Mouse (Mus musculus) NIH3T3 (cell line): ENCODE data around the gene Spout1.
A peak's percentile ranks its signal among the peaks of the same experiment; 100 is the strongest.
"Not testable (repeated sequence)": the region's sequence is repeated elsewhere in the genome, so short reads cannot be mapped to it uniquely, and the experiment has no call there.

Experiments
- DNase-seq: peaks from one replicate; pipeline ENCODE4 v3.0.0-alpha.2; 2012; ENCODE audit warnings: low read depth

Spout1 gene

DNA sequence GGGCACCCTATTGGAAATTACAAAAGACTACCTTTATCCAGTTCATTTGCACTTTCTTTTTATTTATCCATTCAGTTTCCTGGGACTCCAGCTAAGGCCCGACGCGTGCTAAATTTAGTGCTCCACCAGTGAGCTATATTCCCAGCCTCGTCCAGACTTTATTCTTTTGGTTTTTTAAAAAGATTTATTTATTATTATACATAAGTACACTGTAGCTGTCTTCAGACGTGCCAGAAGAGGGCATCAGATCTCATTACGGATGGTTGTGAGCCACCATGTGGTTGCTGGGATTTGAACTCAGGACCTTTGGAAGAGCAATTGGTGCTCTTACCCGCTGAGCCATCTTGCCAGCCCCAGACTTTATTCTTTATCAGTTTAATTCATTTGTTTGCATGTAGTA, 452 bp upstream of the Spout1 start:
- DNase-seq: not testable (repeated sequence)

DNA sequence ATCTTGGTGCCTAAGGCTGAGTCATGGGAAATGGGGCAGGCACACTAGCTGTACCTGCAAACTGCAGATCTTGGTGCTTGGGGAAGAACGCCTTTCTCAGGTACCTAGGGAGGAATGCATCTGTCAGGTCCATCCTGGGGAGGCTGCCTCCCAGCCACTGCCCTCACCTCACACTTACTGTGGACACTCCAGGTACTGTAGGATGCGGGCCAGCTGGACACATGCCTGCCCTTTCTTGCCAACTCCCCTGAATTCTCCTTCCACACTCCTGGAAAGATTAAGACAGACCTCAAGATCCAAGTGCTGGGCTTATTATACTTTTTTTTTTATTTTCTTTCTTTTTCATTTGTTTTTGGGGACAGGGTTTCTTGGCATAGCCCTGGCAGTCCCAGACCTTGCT, 1.7 kb downstream of the Spout1 start:
- no peak for DNase-seq

GRCm38 (mm10) chr2:30175897-30176296, 2.4 kb downstream of the Spout1 start:
- no peak for DNase-seq

DNA sequence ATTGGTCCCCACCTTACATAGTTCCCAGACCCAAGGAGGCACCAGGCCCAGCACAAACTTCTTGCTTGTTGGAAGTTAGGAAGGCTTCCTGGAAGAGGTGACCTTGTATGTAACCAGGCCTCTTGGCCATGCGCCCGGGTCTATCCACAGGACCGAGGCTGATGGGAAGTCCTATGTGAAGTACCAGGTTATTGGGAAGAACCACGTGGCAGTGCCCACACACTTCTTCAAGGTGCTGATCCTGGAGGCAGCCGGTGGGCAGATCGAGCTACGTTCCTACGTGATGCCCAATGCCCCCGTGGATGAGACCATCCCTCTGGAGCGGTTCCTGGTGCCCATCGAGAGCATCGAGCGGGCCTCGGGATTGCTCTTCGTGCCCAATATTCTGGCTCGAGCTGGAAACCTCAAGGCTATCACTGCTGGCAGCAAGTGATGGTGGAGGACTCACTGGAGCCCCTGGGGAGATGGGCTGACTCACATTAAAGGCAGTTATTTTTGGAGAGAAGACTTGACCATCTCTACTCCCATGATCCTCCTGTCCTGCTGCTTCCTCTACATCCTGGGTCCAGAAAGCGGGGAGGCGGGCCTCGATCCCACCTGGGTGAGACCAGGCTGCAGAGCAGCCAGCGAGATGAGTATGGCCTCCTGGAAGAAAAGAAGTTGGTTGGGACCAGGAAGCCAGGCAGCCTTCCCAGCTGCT, 4.6 kb downstream of the Spout1 start:
- DNase-seq: peak; percentile 62

- no peak for DNase-seq
Measured at GRCm38 (mm10) chr2:30171997-30172382, 6.3 kb downstream of the Spout1 start.

GRCm38 (mm10) chr2:30171371-30171996, 6.8 kb downstream of the Spout1 start, which contains the start of gene Endog:
Gene Endog (plus strand): TSS chr2:30171493.
- peak; percentile 84 for DNase-seq

- peak; percentile 54 for DNase-seq
Measured at GRCm38 (mm10) chr2:30166677-30167076, 11.6 kb downstream of the Spout1 start.

DNA sequence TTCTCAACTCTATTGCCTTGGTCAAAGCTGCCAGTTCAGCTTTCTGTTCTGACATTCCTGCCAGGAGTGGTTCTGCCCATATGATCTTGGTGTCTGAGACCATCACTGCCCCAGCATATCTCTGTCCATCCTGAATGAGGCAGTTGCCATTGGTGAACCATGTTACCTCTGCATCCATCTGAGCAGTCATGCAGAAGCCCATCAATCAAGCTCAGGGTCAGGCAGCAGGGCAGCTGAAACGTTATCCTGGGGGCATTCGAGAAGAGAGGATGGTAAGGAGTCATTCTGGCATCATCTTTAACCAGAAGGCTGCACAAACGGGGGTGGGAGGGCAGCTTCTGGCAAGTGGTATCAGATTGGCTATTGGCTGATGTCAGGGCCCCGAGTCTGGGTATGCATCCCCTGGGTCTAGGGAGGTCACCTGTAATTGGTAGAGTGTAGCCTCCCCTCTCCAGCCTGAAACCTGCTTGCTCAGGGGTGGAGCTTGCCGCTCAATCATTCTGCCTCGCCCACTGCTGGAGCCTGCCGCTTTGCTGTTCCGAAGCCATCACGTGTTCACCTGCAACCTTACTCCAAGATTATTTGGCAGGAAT, 13.8 kb downstream of the Spout1 start:
- DNase-seq: no peak

- peak; percentile 80 for DNase-seq
Measured at GRCm38 (mm10) chr2:30161809-30162208, 16.4 kb downstream of the Spout1 start.

- not testable (repeated sequence) for DNase-seq
Measured at GRCm38 (mm10) chr2:30159871-30160270, 18.4 kb downstream of the Spout1 start.

DNA sequence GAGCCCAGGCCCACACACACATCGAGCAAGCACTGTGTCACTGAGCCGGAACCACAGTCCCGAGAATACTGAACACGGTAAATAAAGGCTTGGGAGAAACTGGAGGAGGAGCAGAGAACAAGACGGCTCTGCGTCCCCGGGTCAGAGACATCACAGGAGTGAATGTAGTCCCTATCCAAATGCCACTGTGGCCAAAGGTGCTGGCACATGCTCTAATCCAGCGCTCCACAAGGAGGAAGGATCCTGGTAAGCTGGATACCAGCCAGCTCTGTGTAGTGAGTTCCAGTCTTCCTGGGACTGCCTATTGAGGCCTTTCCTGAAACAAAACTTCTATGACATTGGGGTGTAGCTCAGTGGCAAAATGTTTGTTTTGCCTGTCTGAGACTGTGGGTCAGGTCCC, 25.6 kb downstream of the Spout1 start:
- no peak for DNase-seq

- DNase-seq: peak; percentile 25
Measured at GRCm38 (mm10) chr2:30151840-30152239, 26.4 kb downstream of the Spout1 start.

DNA sequence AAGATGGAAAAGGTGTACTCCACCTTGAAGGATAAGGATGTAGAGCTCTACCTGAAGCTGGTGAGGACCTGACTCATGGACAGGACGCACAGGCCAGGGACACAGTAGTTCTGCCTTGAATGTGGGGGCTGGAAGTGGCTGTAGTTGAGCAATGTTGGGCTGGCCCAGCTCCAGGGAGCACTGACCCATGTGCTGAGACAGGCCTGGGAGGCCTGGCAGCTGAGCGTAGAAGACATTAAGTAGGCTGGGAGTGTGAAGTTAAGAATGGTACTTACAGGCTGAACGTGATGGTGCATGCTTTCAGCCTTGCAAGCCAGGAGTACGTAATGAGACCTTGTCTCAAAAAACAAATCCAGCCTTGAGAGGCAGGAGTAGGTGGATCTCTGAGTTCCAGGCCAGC, 30.8 kb downstream of the Spout1 start:
- DNase-seq: peak; percentile 80

DNA sequence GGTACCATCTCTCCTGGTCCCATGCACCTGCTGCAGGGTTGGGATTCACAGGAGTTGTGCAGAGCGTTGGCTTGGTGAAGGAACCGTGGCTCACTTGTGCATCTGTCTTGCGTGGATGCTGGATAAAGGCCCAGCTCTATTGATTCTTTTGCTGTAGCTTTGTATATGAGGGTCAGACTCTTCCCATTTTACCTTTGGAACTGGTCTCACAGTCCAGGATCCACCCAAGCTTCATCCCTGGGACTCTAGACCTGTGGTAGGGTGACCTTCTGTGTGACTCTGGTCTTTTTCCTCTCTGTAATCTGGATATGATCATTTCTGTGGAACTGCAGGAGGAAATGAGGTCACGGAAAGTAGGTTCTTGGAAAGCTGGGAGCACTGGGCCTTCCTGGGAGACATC, 33.8 kb downstream of the Spout1 start:
- no peak for DNase-seq

DNA sequence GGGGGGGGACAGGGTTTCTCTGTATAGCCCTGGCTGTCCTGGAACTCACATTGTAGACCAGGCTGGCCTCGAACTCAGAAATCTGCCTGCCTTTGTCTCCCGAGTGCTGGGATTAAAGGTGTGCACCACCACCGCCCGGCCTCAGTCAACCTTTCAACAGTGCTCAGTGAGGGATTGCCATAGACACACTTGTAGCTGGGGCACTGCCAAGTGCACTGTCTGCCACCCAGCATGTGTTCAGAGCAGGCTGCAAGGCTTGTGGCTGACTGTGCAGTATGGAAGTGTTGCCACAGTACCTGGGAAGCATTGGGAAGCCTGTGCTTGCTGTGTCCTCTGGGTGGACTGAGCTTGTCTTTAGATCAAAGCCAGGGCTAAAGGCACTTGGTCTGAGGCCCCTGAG, 38.2 kb downstream of the Spout1 start:
- DNase-seq: not testable (repeated sequence)

DNA sequence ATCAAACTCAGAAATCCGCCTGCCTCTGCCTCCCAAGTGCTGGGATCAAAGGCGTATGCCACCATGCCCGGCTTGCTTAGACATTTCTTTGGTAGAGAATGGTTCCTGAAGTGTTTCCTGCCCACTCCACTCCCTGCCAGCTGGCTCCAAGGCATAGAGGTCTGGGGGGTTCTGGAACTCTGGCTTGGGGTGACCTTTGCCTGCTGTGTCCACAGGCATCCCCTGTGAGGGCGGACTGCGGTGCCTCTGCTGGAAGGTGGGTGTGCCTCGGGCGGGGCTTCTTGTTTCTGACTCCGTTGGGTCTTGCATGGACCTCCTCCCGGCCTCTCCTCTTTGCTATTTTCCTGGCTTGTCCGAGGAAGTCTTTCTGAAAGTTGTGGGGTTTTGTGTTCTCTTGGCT, 41.8 kb downstream of the Spout1 start:
- no peak for DNase-seq

GRCm38 (mm10) chr2:30134928-30135620, 43.2 kb downstream of the Spout1 start:
- no peak for DNase-seq

GRCm38 (mm10) chr2:30134378-30134711, 43.9 kb downstream of the Spout1 start:
- peak; percentile 31 for DNase-seq

GRCm38 (mm10) chr2:30133613-30134377, 44.5 kb downstream of the Spout1 start, which contains the start of gene Tbc1d13:
Gene Tbc1d13 (plus strand): TSS chr2:30133746.
- DNase-seq: peak; percentile 98

DNA sequence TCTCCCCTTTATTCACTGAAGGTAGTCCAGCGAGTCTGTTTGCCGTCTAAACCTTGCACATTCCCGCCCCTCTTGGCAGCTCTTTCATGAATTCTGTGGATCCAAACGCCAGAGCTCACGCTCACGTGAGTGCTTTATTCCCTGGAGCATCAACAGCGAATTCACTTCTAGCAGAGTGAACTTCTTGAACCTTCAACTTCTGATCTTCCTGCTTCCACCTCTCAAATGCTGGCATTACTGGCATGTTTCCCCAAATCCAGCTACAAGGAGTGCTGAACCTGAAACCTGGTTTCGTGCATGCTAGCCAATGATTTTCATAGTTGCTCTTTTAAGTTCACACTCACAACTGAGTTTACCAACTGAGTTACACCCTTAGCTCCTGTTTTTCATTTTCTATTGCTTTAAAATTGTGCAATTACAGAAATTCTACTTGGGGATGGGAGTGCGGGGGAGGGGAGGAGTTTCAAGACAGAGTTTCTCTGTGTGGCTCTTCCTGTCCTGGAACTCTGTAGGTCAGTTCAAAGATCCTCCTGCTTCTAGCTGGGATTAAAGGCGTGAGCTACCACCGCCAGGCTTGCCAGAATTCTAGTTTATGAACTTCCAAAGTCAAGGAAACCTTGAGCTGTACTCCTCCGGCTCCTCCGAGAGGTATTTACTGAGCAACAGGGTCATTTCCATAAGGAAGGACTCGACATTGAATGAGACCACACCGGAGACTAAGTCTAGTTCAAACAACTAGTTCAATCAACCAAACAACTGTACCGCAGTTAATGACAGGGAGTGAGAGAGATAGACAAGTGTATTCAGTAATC, 45.3 kb downstream of the Spout1 start:
- DNase-seq: peak; percentile 94

GRCm38 (mm10) chr2:30131240-30131639, 47.0 kb downstream of the Spout1 start:
- DNase-seq: not testable (repeated sequence)
